In genomic region chr5:17573694-17574380, GRCm38 (mm10) we compare ENCODE assay signal across 8 mouse cellular contexts. TPM values are rescaled to one million over a fixed set of nuclear protein-coding genes. Genes with fewer than 3 reads are reported as not detected.
DNase-seq lines count a peak whose midpoint lies in the region; ATAC-seq and TF ChIP-seq lines count a peak whose summit lies in the region.

TSS of gene Sema3c (plus strand) at chr5:17574281.

- no peak for TF ChIP-seq CTCF in testis, adult 2 months (IDR thresholded peaks at IDR 0.05; ENCODE audit: control insufficient read depth, insufficient read depth, insufficient replicate concordance, low read depth, low read length)
- peak; percentile 61 for TF ChIP-seq CTCF in heart, postnatal 0 days (IDR thresholded peaks at IDR 0.05; ENCODE audit: low read depth)

- peaks cover 5% of the 10 kb centered on the region for H3K4me1 ChIP-seq in testis, adult 2 months (ENCODE audit: control insufficient read depth, insufficient read depth, low read length)
- no peaks in the 10 kb centered on the region for H3K4me1 ChIP-seq in embryonic facial prominence, embryonic 14.5 days (ENCODE audit: control insufficient read depth, insufficient read depth, low read length)
- no peaks in the 10 kb centered on the region for H3K4me1 ChIP-seq in heart, postnatal 0 days (ENCODE audit: control insufficient read depth, insufficient read depth)
- peaks cover 7% of the 10 kb centered on the region; the same call in 1 of the 2 replicates for H3K4me1 ChIP-seq in midbrain, embryonic 10.5 days

- no peaks in the 10 kb centered on the region; the same call in 1 of the 2 replicates for H3K27me3 ChIP-seq in testis, adult 2 months (ENCODE audit: control insufficient read depth, insufficient read depth, low read length)
- H3K27me3 ChIP-seq in embryonic facial prominence, embryonic 14.5 days (replicated peaks; ENCODE audit: control insufficient read depth, insufficient read depth, low read length), result no peaks in the 10 kb centered on the region
- H3K27me3 ChIP-seq in heart, postnatal 0 days (ENCODE audit: control insufficient read depth, insufficient read depth, low read length), result 0 out of 2 replicates have a peak, but pooled peaks cover 4% of the 10 kb centered on the region
- peaks cover 13% of the 10 kb centered on the region; the same call in 1 of the 2 replicates for H3K27me3 ChIP-seq in midbrain, embryonic 10.5 days (ENCODE audit: low read depth, poor library complexity, severe bottlenecking)

- no peaks in the 10 kb centered on the region for H3K9me3 ChIP-seq in embryonic facial prominence, embryonic 14.5 days (ENCODE audit: control insufficient read depth, low read length)
- no peaks in the 10 kb centered on the region for H3K9me3 ChIP-seq in heart, postnatal 0 days (replicated peaks; ENCODE audit: control insufficient read depth, low read length)
- H3K9me3 ChIP-seq in midbrain, embryonic 10.5 days (replicated peaks), result no peaks in the 10 kb centered on the region

- intact Hi-C loops in left cerebral cortex, postnatal 10 days (cut with DNase I), result loop anchor here (10.0 kb wide), 1 partner anchor 639 kb away; no protein-coding TSS in a partner anchor

- H3K36me3 ChIP-seq in testis, adult 2 months (ENCODE audit: control insufficient read depth, insufficient read depth, low read length), result no peaks in the 10 kb centered on the region
- H3K36me3 ChIP-seq in embryonic facial prominence, embryonic 14.5 days (ENCODE audit: control insufficient read depth, insufficient read depth, low read length), result no peaks in the 10 kb centered on the region
- H3K36me3 ChIP-seq in heart, postnatal 0 days (replicated peaks; ENCODE audit: control insufficient read depth, insufficient read depth, low read length), result no peaks in the 10 kb centered on the region
- no peaks in the 10 kb centered on the region for H3K36me3 ChIP-seq in midbrain, embryonic 10.5 days

- ATAC-seq in embryonic facial prominence, embryonic 14.5 days (ENCODE audit: low read depth), result peak; percentile 28
- ATAC-seq in heart, postnatal 0 days (ENCODE audit: insufficient read depth, low read depth), result no peak

- H3K27ac ChIP-seq in testis, adult 2 months (ENCODE audit: control insufficient read depth, insufficient read depth, low read depth, low read length), result peak within 1 kb of the TSS; percentile 74
- peak within 1 kb of the TSS; percentile 75 for H3K27ac ChIP-seq in embryonic facial prominence, embryonic 14.5 days (replicated peaks; ENCODE audit: low read depth, low read length)
- peak within 1 kb of the TSS; percentile 51; the same call in 1 of the 2 replicates for H3K27ac ChIP-seq in heart, postnatal 0 days (ENCODE audit: low read depth)
- peak within 1 kb of the TSS; percentile 86 for H3K27ac ChIP-seq in midbrain, embryonic 10.5 days (replicated peaks)

- peak within 1 kb of the TSS; percentile 84 for H3K4me3 ChIP-seq in testis, adult 2 months (ENCODE audit: control insufficient read depth, low read depth, low read length)
- H3K4me3 ChIP-seq in embryonic facial prominence, embryonic 14.5 days (ENCODE audit: low read depth, low read length), result peak within 1 kb of the TSS; percentile 60
- peak within 1 kb of the TSS; percentile 77 for H3K4me3 ChIP-seq in heart, postnatal 0 days (ENCODE audit: low read depth, low read length)
- H3K4me3 ChIP-seq in midbrain, embryonic 10.5 days, result peak within 1 kb of the TSS; percentile 68

- DNase-seq in testis, postnatal 14 days (ENCODE audit: low spot score), result no peak
- peak; percentile 68 for DNase-seq in embryonic facial prominence, embryonic 14.5 days (ENCODE audit: low spot score)
- peak; percentile 41 for DNase-seq in heart, postnatal 0 days (ENCODE audit: low spot score)
- DNase-seq in left cerebral cortex, postnatal 10 days (ENCODE audit: extremely low spot score in 1 of 2, low spot score in 2 of 2), result no peak
- peak; percentile 13 for DNase-seq in midbrain, embryonic 10.5 days (ENCODE audit: low spot score)
- no peak for DNase-seq in thymus, postnatal 10 days (ENCODE audit: low spot score in 2 of 2)
- no peak for DNase-seq in right cerebral cortex, postnatal 14 days

- peak within 1 kb of the TSS; percentile 86 for H3K4me2 ChIP-seq in embryonic facial prominence, embryonic 14.5 days (ENCODE audit: low read depth, low read length)
- peak within 1 kb of the TSS; percentile 95 for H3K4me2 ChIP-seq in heart, postnatal 0 days (ENCODE audit: low read depth, low read length)

- H3K9ac ChIP-seq in embryonic facial prominence, embryonic 14.5 days (ENCODE audit: low read depth, low read length), result peak within 1 kb of the TSS; percentile 64
- peak within 1 kb of the TSS; percentile 45 for H3K9ac ChIP-seq in heart, postnatal 0 days (replicated peaks; ENCODE audit: low read depth, low read length)

- TF ChIP-seq POLR2A in testis, adult 2 months (IDR thresholded peaks at IDR 0.05; ENCODE audit: control insufficient read depth, low read depth, low read length), result no peak

- WGBS in embryonic facial prominence, embryonic 14.5 days, result under 1% methylated on average over 16 of the region's 16 CpGs
- WGBS in heart, postnatal 0 days, result under 1% methylated on average over 16 of the region's 16 CpGs
- WGBS in midbrain, embryonic 10.5 days, result 2% methylated on average over 16 of the region's 16 CpGs

- no peak for TF ChIP-seq EP300 in heart, postnatal 0 days (IDR thresholded peaks at IDR 0.05; ENCODE audit: low read depth)

RNA-seq across cellular contexts. Expression of gene Sema3c, which starts in this region (rescaled TPM):
- 2.2 and 2.5 TPM in 2 replicates for polyA plus RNA-seq in testis, adult 2 months (2012; rRNA removed)
- polyA plus RNA-seq in embryonic facial prominence, embryonic 14.5 days (2014; fragmentation: Nextera tagmentation; extraction: Ambion mirVana), result 65.3 and 71.5 TPM in 2 replicates
- 12.1 and 31.3 TPM in 2 replicates for total RNA-seq in heart, postnatal 0 days (2014; rRNA removed; ENCODE audit: low replicate concordance)
- polyA plus RNA-seq in heart, postnatal 0 days (2015; fragmentation: Nextera tagmentation; extraction: Ambion mirVana), result 4.5 and 4.8 TPM in 2 replicates
- total RNA-seq in left cerebral cortex, postnatal 10 days (2021), result 10 to 100 TPM; 28.8 to 30.3 TPM
- polyA plus RNA-seq in midbrain, embryonic 10.5 days (2016; fragmentation: Nextera tagmentation; extraction: Ambion mirVana), result 10.7 and 16.1 TPM in 2 replicates

Comparison
In these comparisons a context has a peak if more than half of its experiments do, and no peak if none do; other contexts are left out.
1. DNase-seq: peak in embryonic facial prominence, embryonic 14.5 days (single experiment), heart, postnatal 0 days (single experiment) and midbrain, embryonic 10.5 days (single experiment); none in testis, postnatal 14 days (single experiment), left cerebral cortex, postnatal 10 days (0 of 2), thymus, postnatal 10 days (0 of 2) and right cerebral cortex, postnatal 14 days (single experiment).
2. Peak in every context shown above with its lines, with median percentiles within 50 percentile points of each other: H3K27ac ChIP-seq and H3K4me3 ChIP-seq.